Mouse (Mus musculus) neural tube, embryonic 14.5 days (tissue): ENCODE results near the gene Eif4e1b. TPM values are rescaled to one million over a fixed set of nuclear protein-coding genes. Genes with fewer than 3 reads are reported as not detected.

Source experiments
- ATAC-seq: fragments of 200-750 bp; cut with Nextera tagmentation; 2 replicates; pipeline ENCODE4 v1.8.0; 2017; ENCODE audit warnings: low read depth, mild to moderate bottlenecking, moderate TSS enrichment, moderate library complexity
- H3K27ac ChIP-seq: fragments of 300-500 bp; sonication (generic); 2 replicates; pipeline ENCODE4 v1.5.1; 2014; ENCODE audit warnings: low read depth, mild to moderate bottlenecking, control low read depth, low read length, moderate library complexity, mixed read lengths
- H3K27me3 ChIP-seq: fragments of 300-500 bp; sonication (generic); 2 replicates; pipeline ENCODE4 v1.6.1; 2014; ENCODE audit warnings: low read length; ENCODE audit not compliant: control insufficient read depth, insufficient read depth
- H3K36me3 ChIP-seq: fragments of 300-500 bp; sonication (generic); 2 replicates; pipeline ENCODE4 v1.6.1; 2014; ENCODE audit warnings: low read length, mixed read lengths; ENCODE audit not compliant: control insufficient read depth, insufficient read depth
- H3K4me1 ChIP-seq: fragments of 300-500 bp; sonication (generic); 2 replicates; pipeline ENCODE4 v1.6.1; 2014; ENCODE audit warnings: low read length; ENCODE audit not compliant: control insufficient read depth, insufficient read depth
- H3K4me2 ChIP-seq: fragments of 300-500 bp; sonication (generic); 2 replicates; pipeline ENCODE4 v1.6.1; 2014; ENCODE audit warnings: mild to moderate bottlenecking, low read depth, low read length, control low read depth
- H3K4me3 ChIP-seq: fragments of 300-500 bp; sonication (generic); 2 replicates; pipeline ENCODE4 v1.5.1; 2014; ENCODE audit warnings: low read depth, low read length, control low read depth, mixed read lengths
- H3K9ac ChIP-seq: fragments of 300-500 bp; sonication (generic); replicated peaks from 2 replicates; pipeline ENCODE4 v1.6.1; 2014; ENCODE audit warnings: low read depth, mild to moderate bottlenecking, control low read depth, low read length, mixed read lengths
- H3K9me3 ChIP-seq: fragments of 300-500 bp; sonication (generic); 2 replicates; pipeline ENCODE4 v1.6.1; 2016; ENCODE audit warnings: low read length; ENCODE audit not compliant: control insufficient read depth
- WGBS: fragments of 180-500 bp; shearing (Covaris S2); extraction: QIAGEN DNeasy Blood & Tissue Kit; methylation state at CpG from one replicate; pipeline ENCODE4 v1.1.7; 2014; 5-methylcytosine and 5-hydroxymethylcytosine counted together
- polyA plus RNA-seq: library from polyadenylated mRNA; unstranded; fragments of >200 nt; fragmentation: Nextera tagmentation; extraction: Ambion mirVana; gene quantifications from 2 replicates; pipeline ENCODE4 v1.2.1, GENCODE M21; 2014

The Eif4e1b gene
- polyA plus RNA-seq, 1 experiment from 2014 or later, result not detected

DNA sequence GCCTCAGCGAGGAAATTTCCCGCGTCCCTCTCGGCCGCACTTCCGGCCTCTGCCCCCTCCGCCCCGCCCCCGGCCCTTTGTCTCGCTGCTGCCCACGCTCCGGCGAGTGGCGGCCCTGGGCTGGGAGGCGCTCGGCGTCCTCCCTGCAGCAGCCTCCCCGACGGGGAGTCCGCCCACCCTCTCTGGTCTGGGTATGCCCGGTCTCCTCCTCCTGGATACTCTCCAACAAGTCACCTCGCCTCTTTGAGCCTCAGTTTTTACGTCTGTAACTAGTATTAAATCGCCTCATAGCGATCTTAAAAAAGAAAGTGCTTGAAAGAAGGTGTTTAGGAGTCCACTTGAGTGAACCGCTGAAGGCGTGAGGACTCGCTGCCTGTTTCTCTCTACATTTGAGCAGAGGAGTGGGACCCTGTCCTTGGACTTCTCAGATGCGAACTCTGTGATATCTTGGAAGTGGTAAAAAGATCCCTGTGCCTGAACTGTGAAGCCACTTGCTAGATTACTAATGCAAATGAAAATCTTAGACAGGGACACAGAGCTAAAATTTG, 33.9 kb upstream of the Eif4e1b start, which contains the start of gene Gprin1:
Gprin1 (minus strand) TSS at position 11 of the 548 bp plus-strand sequence.
- Histone ChIP-seq H3K4me1 (peaks cover 41% of the 10 kb centered on the region), H3K36me3 (no peaks in the 10 kb centered on the region), H3K27ac (peak within 1 kb of the TSS; percentile 92), H3K9ac (peak within 1 kb of the TSS; percentile 90), H3K4me2 (peak within 1 kb of the TSS; percentile 75), H3K9me3 (no peaks in the 10 kb centered on the region), H3K27me3 (no peaks in the 10 kb centered on the region), H3K4me3 (peak within 1 kb of the TSS; percentile 62)
- 2% methylated on average over 26 of the region's 29 CpGs for WGBS
- peak; percentile 68 for ATAC-seq

DNA sequence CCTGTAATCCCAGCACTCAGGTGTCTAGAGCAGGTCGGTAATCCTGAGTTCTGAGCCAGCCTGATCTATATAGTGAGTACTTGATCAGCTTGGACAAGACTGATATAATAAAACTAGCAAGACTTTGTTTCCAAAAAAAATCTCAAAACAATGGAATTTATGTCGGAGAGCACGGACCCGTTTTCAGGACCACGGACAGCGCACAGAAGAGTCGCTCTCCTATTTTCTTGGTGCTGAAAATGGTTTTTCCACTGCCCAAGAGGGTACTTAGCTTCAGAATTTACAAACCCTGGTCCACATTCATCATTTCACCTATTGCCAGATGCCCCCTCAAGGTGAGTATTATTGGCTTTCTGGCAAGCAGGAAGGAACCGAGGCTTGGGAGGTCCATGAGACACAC, 33.1 kb upstream of the Eif4e1b start:
- H3K4me2 ChIP-seq, result no peak overlapping the region
- no peaks in the 10 kb centered on the region for H3K36me3 ChIP-seq
- no peak for ATAC-seq
- H3K4me3 ChIP-seq, result no peak overlapping the region
- H3K9me3 ChIP-seq, result no peaks in the 10 kb centered on the region
- WGBS, result 3% methylated on average over 8 of the region's 8 CpGs
- no peak overlapping the region for H3K9ac ChIP-seq
- H3K4me1 ChIP-seq, result peaks cover 46% of the 10 kb centered on the region
- H3K27me3 ChIP-seq, result no peaks in the 10 kb centered on the region
- H3K27ac ChIP-seq, result no peak overlapping the region

DNA sequence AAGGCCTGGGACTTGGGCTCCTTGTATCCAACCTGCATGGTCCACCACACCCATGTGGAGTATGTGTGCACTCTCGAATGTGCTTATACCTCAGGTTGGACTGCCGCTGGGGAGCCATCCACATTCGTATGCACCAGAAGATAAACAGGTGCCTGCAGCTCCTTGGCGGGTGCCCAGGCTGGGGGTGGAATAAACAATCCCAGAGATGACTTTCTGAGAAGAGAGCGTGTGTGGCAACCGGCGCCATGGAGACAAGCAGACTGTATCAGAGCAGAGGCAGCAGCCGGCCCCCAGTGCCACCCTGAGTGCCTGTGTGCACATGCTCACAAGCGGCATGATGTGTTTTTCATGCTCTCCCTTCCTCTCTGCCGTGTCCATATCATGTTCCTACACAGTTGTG, 31.1 kb upstream of the Eif4e1b start:
- WGBS, result 69% methylated on average over 10 of the region's 10 CpGs
- Histone ChIP-seq H3K4me2 (no peak overlapping the region), H3K36me3 (no peaks in the 10 kb centered on the region), H3K27me3 (no peaks in the 10 kb centered on the region), H3K9ac (no peak overlapping the region), H3K4me3 (no peak overlapping the region), H3K9me3 (no peaks in the 10 kb centered on the region), H3K4me1 (peaks cover 33% of the 10 kb centered on the region), H3K27ac (no peak overlapping the region)
- ATAC-seq, result no peak

DNA sequence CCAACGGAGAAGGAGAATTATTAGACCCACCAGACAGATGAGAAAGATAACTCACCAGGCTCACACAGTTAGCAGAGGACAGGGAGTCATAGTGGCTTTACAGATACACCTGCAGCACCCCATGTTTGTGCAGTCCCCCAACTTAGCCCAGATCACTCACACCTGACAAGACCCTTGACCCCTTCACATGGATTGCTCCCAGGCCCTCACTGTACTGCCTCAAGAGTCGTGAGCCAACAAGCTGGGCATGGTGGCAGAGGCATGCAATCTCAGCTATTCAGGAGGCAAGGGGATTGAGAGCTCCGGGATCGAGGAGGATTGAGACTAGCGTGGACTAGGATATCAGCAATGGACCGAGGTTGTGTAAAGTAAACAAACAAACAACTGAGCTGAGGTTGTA, 30.1 kb upstream of the Eif4e1b start:
- no peak overlapping the region for H3K27ac ChIP-seq
- H3K27me3 ChIP-seq, result no peaks in the 10 kb centered on the region
- H3K36me3 ChIP-seq, result no peaks in the 10 kb centered on the region
- no peak overlapping the region for H3K4me3 ChIP-seq
- no peak overlapping the region for H3K4me2 ChIP-seq
- H3K9me3 ChIP-seq, result no peaks in the 10 kb centered on the region
- ATAC-seq, result no peak
- WGBS, result 65% methylated on average over 6 of the region's 6 CpGs
- peaks cover 25% of the 10 kb centered on the region for H3K4me1 ChIP-seq
- H3K9ac ChIP-seq, result no peak overlapping the region

DNA sequence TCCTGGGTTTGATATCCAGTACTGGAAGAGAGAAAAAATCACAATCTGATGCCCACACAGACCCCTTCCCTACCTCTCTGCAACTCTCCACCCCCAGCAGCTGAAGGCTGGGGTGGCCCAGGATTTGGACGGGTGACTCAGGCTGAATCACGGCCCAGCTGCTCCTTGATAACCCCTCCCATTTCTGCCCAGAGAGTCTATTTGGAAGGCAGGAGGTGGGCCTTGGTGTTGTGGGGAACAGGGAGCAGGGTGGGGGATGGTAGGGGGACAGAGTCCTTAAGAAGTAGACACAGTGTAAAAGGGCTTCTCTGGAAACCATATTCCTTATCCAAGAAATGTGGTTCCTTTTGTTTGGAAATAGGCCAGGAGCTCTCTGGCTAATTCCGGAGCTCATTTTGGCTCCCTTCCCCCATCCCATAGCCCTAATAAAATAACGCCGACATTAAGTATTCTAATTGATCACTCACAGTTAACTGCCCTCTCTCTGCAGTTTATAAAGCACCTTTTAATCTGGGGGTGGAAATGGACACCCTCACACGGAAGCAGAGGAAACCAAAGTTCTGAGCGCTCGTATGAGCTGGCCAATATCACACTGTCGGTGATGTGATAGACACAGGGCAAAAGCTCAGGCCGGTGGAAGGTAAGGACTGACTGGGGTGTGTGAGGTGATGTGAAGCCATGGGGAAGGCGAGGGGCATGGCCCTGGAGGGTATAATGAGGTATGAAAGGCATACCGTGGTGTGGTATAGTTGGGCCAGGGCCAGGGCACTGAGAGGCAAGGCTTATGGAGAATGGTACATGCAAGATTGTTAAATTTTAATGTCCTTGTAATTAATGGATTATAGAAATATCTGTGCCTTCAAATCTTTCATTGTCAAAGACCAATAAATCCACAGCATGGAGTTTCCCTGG, 29.4 kb upstream of the Eif4e1b start:
- no peak overlapping the region for H3K4me3 ChIP-seq
- no peak overlapping the region; the same call in 1 of the 2 replicates for H3K27ac ChIP-seq
- H3K9me3 ChIP-seq, result no peaks in the 10 kb centered on the region
- H3K4me1 ChIP-seq, result peaks cover 32% of the 10 kb centered on the region
- no peaks in the 10 kb centered on the region for H3K36me3 ChIP-seq
- WGBS, result 26% methylated on average over 12 of the region's 12 CpGs
- H3K9ac ChIP-seq, result no peak overlapping the region
- H3K4me2 ChIP-seq, result no peak overlapping the region; the same call in 1 of the 2 replicates
- no peak for ATAC-seq
- no peaks in the 10 kb centered on the region for H3K27me3 ChIP-seq

DNA sequence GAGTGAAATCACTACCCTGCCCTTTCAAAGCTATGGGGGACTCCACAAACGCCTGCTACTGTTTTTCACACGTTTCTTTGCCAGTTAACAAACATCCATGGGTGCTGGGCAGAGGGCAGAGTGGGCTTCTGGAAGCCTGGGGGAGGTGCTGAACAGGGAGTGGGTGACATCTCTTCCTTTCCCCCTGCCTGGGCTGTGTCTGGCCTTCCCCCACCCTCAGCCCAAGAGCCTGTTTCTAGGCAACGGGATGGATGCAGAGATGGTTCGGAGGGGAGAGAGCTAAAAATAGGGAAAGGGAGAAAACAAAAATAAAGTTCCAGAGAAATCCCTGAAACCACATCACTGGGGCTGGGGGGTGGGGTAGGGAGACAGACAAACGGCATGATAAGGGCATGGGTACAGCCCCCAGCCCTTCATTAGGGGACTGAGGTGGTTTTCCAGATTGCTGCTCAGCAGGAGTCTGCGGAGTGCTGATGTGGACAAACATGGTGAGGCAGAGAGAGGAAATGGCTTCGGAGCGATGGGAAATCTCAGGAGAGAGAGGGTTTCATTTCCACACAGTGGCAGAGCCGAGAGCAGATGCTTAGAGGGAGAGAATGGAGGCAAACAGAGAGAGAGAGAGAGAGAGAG, 28.5 kb upstream of the Eif4e1b start:
- peaks cover 28% of the 10 kb centered on the region for H3K4me1 ChIP-seq
- H3K36me3 ChIP-seq, result no peaks in the 10 kb centered on the region
- no peaks in the 10 kb centered on the region for H3K9me3 ChIP-seq
- 0 out of 2 replicates have a peak overlapping the region, but pooled peaks have one; percentile 12 for H3K4me2 ChIP-seq
- 14% methylated on average over 9 of the region's 9 CpGs for WGBS
- H3K4me3 ChIP-seq, result no peak overlapping the region
- no peaks in the 10 kb centered on the region for H3K27me3 ChIP-seq
- ATAC-seq, result no peak
- peak overlapping the region; percentile 58 for H3K27ac ChIP-seq
- H3K9ac ChIP-seq, result no peak overlapping the region; the same call in 1 of the 2 replicates

DNA sequence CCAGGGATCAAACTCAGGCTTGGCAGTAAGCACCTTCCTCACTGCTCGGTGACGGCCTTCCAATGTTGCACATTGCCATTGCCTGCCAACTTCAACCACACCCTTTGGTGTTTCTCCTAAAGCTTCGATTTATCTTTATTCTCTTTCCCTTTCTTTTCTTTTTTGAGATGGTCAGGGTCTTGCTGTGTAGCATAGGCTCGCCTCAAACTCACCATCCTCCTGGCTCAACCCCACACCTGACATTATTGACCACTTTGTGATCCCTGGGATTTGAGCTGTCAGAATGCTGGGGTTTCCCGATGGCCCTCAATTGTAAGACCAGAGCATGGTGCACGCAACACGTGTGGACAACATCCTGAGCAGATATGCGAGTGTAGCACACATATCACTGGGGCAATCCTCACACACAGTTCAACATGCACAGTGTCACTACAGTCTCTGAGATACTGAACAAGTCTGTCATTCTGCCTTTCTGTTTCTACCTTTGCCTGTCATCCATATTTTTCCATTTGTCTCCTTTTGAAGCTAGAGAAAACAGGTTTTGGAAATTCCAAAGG, 27.6 kb upstream of the Eif4e1b start:
- 91% methylated on average over 8 of the region's 8 CpGs for WGBS
- no peak overlapping the region for H3K9ac ChIP-seq
- no peak for ATAC-seq
- H3K9me3 ChIP-seq, result no peaks in the 10 kb centered on the region
- H3K27me3 ChIP-seq, result no peaks in the 10 kb centered on the region
- H3K4me2 ChIP-seq, result no peak overlapping the region
- H3K36me3 ChIP-seq, result no peaks in the 10 kb centered on the region
- H3K4me1 ChIP-seq, result peaks cover 27% of the 10 kb centered on the region
- H3K27ac ChIP-seq, result no peak overlapping the region
- H3K4me3 ChIP-seq, result no peak overlapping the region

DNA sequence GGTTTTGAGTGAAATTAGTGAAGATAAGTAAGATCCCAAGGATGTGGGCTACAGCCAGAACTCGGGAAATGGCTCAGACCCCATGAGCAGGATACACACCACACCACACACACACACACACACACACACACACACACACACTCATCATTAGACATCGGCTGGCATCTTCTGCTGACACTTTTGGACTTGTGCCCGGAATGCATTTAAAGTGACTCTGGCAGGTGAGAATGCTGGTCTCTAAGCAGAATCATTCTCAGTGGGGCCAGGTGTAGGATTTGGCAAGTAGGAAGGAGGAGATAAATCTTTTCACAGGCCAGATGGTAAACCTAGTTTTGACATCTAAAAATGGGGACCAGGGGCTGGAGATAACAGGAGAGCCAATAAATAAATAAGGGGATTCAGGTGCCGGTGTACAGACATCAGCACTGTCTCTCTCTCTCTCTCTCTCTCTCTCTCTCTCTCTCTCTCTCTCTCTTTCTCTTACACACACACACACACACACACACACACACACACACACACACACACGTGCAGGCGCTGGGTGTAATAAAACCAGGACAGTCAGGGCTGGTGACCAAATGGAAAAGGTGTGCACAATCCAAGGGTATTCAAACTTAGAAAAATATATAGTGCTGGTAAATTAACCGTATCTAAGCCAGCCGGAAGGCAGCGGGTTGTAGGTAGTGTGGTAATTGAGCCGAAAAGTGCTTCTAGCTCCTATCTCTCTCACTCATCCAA, 26.5 kb upstream of the Eif4e1b start:
- Histone ChIP-seq H3K9ac (peak overlapping the region; percentile 48), H3K4me3 (peak overlapping the region; percentile 36), H3K4me2 (peak overlapping the region; percentile 83), H3K9me3 (no peaks in the 10 kb centered on the region), H3K4me1 (peaks cover 27% of the 10 kb centered on the region), H3K36me3 (no peaks in the 10 kb centered on the region), H3K27me3 (no peaks in the 10 kb centered on the region), H3K27ac (peak overlapping the region; percentile 92)
- 28% methylated on average over 10 of the region's 10 CpGs for WGBS
- ATAC-seq, result 0 out of 2 replicates have a peak, but pooled peaks have one; percentile 0
